Mouse (Mus musculus): ENCODE measurements around the gene Pla2g5. TPM values are rescaled to one million over a fixed set of nuclear protein-coding genes. Genes with fewer than 3 reads are reported as not detected.

Gene Pla2g5
- polyA plus RNA-seq, 1 experiment from 2014 or later: 0.18 TPM

- no peak overlapping the region for H3K27ac ChIP-seq (replicated peaks)
- no peak overlapping the region for H3K4me3 ChIP-seq (replicated peaks)
- no peaks in the 10 kb centered on the region for H3K36me3 ChIP-seq (replicated peaks)
- H3K4me2 ChIP-seq: no peak overlapping the region
- 22% methylated on average over 10 of the region's 10 CpGs for WGBS (ENCODE audit: insufficient replicate concordance)
- no peaks in the 10 kb centered on the region for H3K4me1 ChIP-seq (replicated peaks)
- H3K27me3 ChIP-seq: peaks cover 14% of the 10 kb centered on the region
- H3K9me3 ChIP-seq (replicated peaks): no peaks in the 10 kb centered on the region
- ATAC-seq (ENCODE audit: insufficient read depth): no peak
- H3K9ac ChIP-seq: no peak overlapping the region
Measured at GRCm38 (mm10) chr4:138857576-138857975, 5.7 kb downstream of the Pla2g5 start.

GRCm38 (mm10) chr4:138856491-138856890 lies 6.8 kb downstream of the Pla2g5 start:
- Histone ChIP-seq H3K9ac (no peak overlapping the region), H3K4me2 (no peak overlapping the region), H3K36me3 (replicated peaks) (no peaks in the 10 kb centered on the region), H3K9me3 (replicated peaks) (no peaks in the 10 kb centered on the region), H3K27ac (replicated peaks) (no peak overlapping the region), H3K4me3 (replicated peaks) (no peak overlapping the region), H3K4me1 (replicated peaks) (no peaks in the 10 kb centered on the region), H3K27me3 (peaks cover 14% of the 10 kb centered on the region)
- WGBS (ENCODE audit: insufficient replicate concordance): 16% methylated on average over 7 of the region's 7 CpGs
- ATAC-seq (ENCODE audit: insufficient read depth): no peak

- Histone ChIP-seq H3K27ac (replicated peaks) (no peak overlapping the region), H3K36me3 (replicated peaks) (no peaks in the 10 kb centered on the region), H3K27me3 (peaks cover 14% of the 10 kb centered on the region), H3K4me3 (replicated peaks) (no peak overlapping the region), H3K4me1 (replicated peaks) (no peaks in the 10 kb centered on the region), H3K4me2 (no peak overlapping the region), H3K9ac (no peak overlapping the region), H3K9me3 (replicated peaks) (no peaks in the 10 kb centered on the region)
- WGBS (ENCODE audit: insufficient replicate concordance): 68% methylated on average over 9 of the region's 9 CpGs
- ATAC-seq (ENCODE audit: insufficient read depth): no peak
Measured at GRCm38 (mm10) chr4:138855092-138855632, 8.1 kb downstream of the Pla2g5 start.

DNA sequence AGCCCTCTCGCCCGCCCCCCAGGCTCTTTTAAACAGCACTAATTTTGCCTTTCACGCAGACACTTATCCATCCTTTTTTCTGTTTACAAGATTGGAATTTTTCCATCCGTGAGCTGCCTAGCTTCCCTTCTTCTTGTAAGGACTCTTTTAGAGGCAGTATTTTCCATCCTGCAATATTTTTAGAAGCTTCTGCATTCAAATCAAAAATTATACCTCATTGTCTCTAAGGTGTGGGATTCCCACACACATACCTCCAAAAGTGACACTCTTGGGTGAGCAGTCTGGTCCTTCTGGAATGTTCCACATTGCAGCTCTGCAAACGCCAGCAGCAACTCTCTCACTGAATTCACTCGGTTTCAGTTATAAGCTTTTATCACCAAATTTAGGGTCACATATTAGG lies 10.3 kb downstream of the Pla2g5 start:
- 55% methylated on average over 6 of the region's 6 CpGs for WGBS (ENCODE audit: insufficient replicate concordance)
- Histone ChIP-seq H3K9me3 (replicated peaks) (no peaks in the 10 kb centered on the region), H3K4me1 (replicated peaks) (no peaks in the 10 kb centered on the region), H3K36me3 (replicated peaks) (no peaks in the 10 kb centered on the region), H3K27me3 (peaks cover 3% of the 10 kb centered on the region; the same call in 1 of the 2 replicates), H3K4me2 (no peak overlapping the region), H3K9ac (no peak overlapping the region), H3K27ac (replicated peaks) (no peak overlapping the region), H3K4me3 (replicated peaks) (no peak overlapping the region)
- ATAC-seq (ENCODE audit: insufficient read depth): no peak

- H3K9me3 ChIP-seq (replicated peaks): no peaks in the 10 kb centered on the region
- WGBS (ENCODE audit: insufficient replicate concordance): 1% methylated on average over 4 of the region's 4 CpGs
- peaks cover 3% of the 10 kb centered on the region; the same call in 1 of the 2 replicates for H3K27me3 ChIP-seq
- H3K9ac ChIP-seq: no peak overlapping the region
- H3K4me2 ChIP-seq: no peak overlapping the region
- no peaks in the 10 kb centered on the region for H3K36me3 ChIP-seq (replicated peaks)
- no peak for ATAC-seq (ENCODE audit: insufficient read depth)
- no peak overlapping the region for H3K27ac ChIP-seq (replicated peaks)
- H3K4me3 ChIP-seq (replicated peaks): no peak overlapping the region
- H3K4me1 ChIP-seq (replicated peaks): no peaks in the 10 kb centered on the region
Measured at GRCm38 (mm10) chr4:138851463-138851862, 11.8 kb downstream of the Pla2g5 start.

GRCm38 (mm10) chr4:138841386-138841785 lies 21.9 kb downstream of the Pla2g5 start:
- WGBS (ENCODE audit: insufficient replicate concordance): 69% methylated on average over 7 of the region's 7 CpGs
- no peaks in the 10 kb centered on the region for H3K27me3 ChIP-seq
- H3K9ac ChIP-seq: no peak overlapping the region
- H3K9me3 ChIP-seq (replicated peaks): no peaks in the 10 kb centered on the region
- no peaks in the 10 kb centered on the region for H3K4me1 ChIP-seq (replicated peaks)
- no peak overlapping the region for H3K4me3 ChIP-seq (replicated peaks)
- ATAC-seq (ENCODE audit: insufficient read depth): no peak
- no peak overlapping the region for H3K27ac ChIP-seq (replicated peaks)
- no peak overlapping the region for H3K4me2 ChIP-seq
- no peaks in the 10 kb centered on the region for H3K36me3 ChIP-seq (replicated peaks)

GRCm38 (mm10) chr4:138840726-138841125 lies 22.6 kb downstream of the Pla2g5 start:
- Histone ChIP-seq H3K27ac (replicated peaks) (no peak overlapping the region), H3K4me1 (replicated peaks) (no peaks in the 10 kb centered on the region), H3K36me3 (replicated peaks) (no peaks in the 10 kb centered on the region), H3K4me3 (replicated peaks) (no peak overlapping the region), H3K9me3 (replicated peaks) (no peaks in the 10 kb centered on the region), H3K4me2 (no peak overlapping the region), H3K27me3 (no peaks in the 10 kb centered on the region), H3K9ac (no peak overlapping the region)
- whole genome bisulfite sequencing (ENCODE audit: insufficient replicate concordance): 63% methylated on average over 8 of the region's 8 CpGs
- no peak for ATAC-seq (ENCODE audit: insufficient read depth)

DNA sequence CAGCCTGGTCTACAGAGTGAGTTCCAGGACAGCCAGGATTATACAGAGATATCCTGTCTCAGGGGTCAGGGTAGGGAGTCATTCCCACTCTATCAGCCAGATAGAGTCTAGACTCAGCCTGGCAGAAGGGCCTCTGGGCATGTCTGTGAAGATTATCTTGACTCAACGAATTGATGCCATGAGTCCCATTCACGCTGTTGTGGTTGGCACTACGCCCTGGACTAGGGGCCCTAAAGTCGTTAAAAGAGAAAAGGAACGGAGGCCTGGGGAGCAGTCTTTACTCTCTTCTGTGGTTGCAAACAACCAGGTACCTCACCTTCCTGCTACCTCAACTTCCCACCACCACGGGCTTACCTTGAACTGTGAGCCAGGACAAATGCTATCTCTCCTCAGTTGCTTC lies 23.5 kb downstream of the Pla2g5 start:
- no peak for ATAC-seq (ENCODE audit: insufficient read depth)
- WGBS (ENCODE audit: insufficient replicate concordance): 61% methylated on average over 6 of the region's 6 CpGs
- H3K4me2 ChIP-seq: no peak overlapping the region
- no peak overlapping the region for H3K4me3 ChIP-seq (replicated peaks)
- H3K27ac ChIP-seq (replicated peaks): no peak overlapping the region
- H3K9me3 ChIP-seq (replicated peaks): no peaks in the 10 kb centered on the region
- H3K27me3 ChIP-seq: no peaks in the 10 kb centered on the region
- H3K9ac ChIP-seq: no peak overlapping the region
- no peaks in the 10 kb centered on the region for H3K4me1 ChIP-seq (replicated peaks)
- H3K36me3 ChIP-seq (replicated peaks): no peaks in the 10 kb centered on the region

DNA sequence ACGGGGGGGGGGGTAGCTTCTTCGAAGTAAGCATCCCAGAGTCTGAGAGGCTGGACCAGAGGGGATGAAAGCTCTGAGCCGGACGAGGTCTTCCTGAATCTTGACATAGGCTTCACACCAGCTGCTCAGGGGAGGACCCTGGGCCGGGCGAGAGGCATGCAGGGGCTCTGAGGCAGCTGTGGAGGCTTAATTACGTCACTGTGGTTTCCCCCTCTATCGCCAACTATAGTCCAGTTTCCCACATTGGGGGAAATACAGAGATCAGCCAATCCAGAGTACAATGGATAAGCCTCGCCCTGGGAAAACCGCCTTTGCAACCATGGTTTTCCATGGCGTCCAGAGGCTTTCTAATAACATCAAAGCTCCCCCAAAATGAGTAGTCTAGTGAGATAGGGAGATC lies 36.1 kb downstream of the Pla2g5 start:
- Histone ChIP-seq H3K9me3 (replicated peaks) (no peaks in the 10 kb centered on the region), H3K36me3 (replicated peaks) (no peaks in the 10 kb centered on the region), H3K4me1 (replicated peaks) (no peaks in the 10 kb centered on the region), H3K4me3 (replicated peaks) (no peak overlapping the region), H3K4me2 (no peak overlapping the region), H3K9ac (no peak overlapping the region), H3K27ac (replicated peaks) (no peak overlapping the region), H3K27me3 (0 out of 2 replicates have a peak, but pooled peaks cover 14% of the 10 kb centered on the region)
- ATAC-seq (ENCODE audit: insufficient read depth): no peak
- 17% methylated on average over 11 of the region's 11 CpGs for WGBS (ENCODE audit: insufficient replicate concordance)

GRCm38 (mm10) chr4:138825751-138826567 lies 37.3 kb downstream of the Pla2g5 start:
- Histone ChIP-seq H3K4me1 (replicated peaks) (no peaks in the 10 kb centered on the region), H3K27ac (replicated peaks) (no peak overlapping the region), H3K4me2 (no peak overlapping the region), H3K36me3 (replicated peaks) (no peaks in the 10 kb centered on the region), H3K9ac (no peak overlapping the region), H3K4me3 (replicated peaks) (no peak overlapping the region), H3K9me3 (replicated peaks) (no peaks in the 10 kb centered on the region), H3K27me3 (0 out of 2 replicates have a peak, but pooled peaks cover 14% of the 10 kb centered on the region)
- no peak for ATAC-seq (ENCODE audit: insufficient read depth)
- 28% methylated on average over 18 of the region's 18 CpGs for whole genome bisulfite sequencing (ENCODE audit: insufficient replicate concordance)

DNA sequence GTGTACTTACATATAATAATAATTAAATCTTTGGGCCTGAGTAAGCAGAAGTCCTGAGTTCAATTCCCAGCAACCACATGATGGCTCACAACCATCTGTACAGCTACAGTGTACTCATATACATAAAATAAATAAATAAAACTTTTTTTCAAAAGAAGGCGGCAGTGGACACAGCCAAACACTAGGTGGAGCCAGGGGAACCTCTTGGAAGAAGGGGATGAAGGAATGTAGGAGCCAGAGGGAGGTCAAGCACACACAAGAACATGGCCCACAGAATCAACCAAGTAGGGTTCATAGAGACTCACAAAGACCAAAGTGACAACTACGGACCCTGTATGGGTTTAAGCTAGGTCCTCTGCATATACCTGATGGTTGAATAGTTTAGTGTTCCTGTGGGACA lies 38.6 kb downstream of the Pla2g5 start:
- 61% methylated on average over 2 of the region's 2 CpGs for WGBS (ENCODE audit: insufficient replicate concordance)
- Histone ChIP-seq H3K27me3 (0 out of 2 replicates have a peak, but pooled peaks cover 14% of the 10 kb centered on the region), H3K27ac (replicated peaks) (no peak overlapping the region), H3K4me3 (replicated peaks) (no peak overlapping the region), H3K4me1 (replicated peaks) (no peaks in the 10 kb centered on the region), H3K4me2 (no peak overlapping the region), H3K9me3 (replicated peaks) (no peaks in the 10 kb centered on the region), H3K9ac (no peak overlapping the region), H3K36me3 (replicated peaks) (no peaks in the 10 kb centered on the region)
- no peak for ATAC-seq (ENCODE audit: insufficient read depth)

All from liver, embryonic 15.5 days (tissue).